Mouse (Mus musculus) heart, embryonic 15.5 days (tissue): ENCODE measurements around the gene Gm17364. TPM values are rescaled to one million over a fixed set of nuclear protein-coding genes. Genes with fewer than 3 reads are reported as not detected.

Experiments used
- ATAC-seq: fragments of 200-750 bp; cut with Nextera tagmentation; replicated peaks from 2 replicates; pipeline ENCODE4 v1.8.0; 2017; ENCODE audit warnings: low read depth, moderate TSS enrichment; ENCODE audit not compliant: insufficient number of reproducible peaks, insufficient read depth, low FRiP score
- H3K27ac ChIP-seq: fragments of 300-500 bp; sonication (generic); 2 replicates; pipeline ENCODE4 v1.5.1; 2015; ENCODE audit warnings: mild to moderate bottlenecking, inconsistent platforms
- H3K27me3 ChIP-seq: fragments of 300-500 bp; sonication (generic); 2 replicates; pipeline ENCODE4 v1.6.1; 2015; ENCODE audit warnings: inconsistent platforms
- H3K36me3 ChIP-seq: fragments of 300-500 bp; sonication (generic); 2 replicates; pipeline ENCODE4 v1.6.1; 2015; ENCODE audit warnings: mild to moderate bottlenecking, inconsistent platforms
- H3K4me1 ChIP-seq: fragments of 300-500 bp; sonication (generic); replicated peaks from 2 replicates; pipeline ENCODE4 v1.6.1; 2015; ENCODE audit warnings: inconsistent platforms
- H3K4me2 ChIP-seq: fragments of 300-500 bp; sonication (generic); 2 replicates; pipeline ENCODE4 v1.6.1; 2015; ENCODE audit warnings: inconsistent platforms, mild to moderate bottlenecking, moderate library complexity
- H3K4me3 ChIP-seq: fragments of 300-500 bp; sonication (generic); 2 replicates; pipeline ENCODE4 v1.5.1; 2015; ENCODE audit warnings: mild to moderate bottlenecking, inconsistent platforms
- H3K9ac ChIP-seq: fragments of 300-500 bp; sonication (generic); 2 replicates; pipeline ENCODE4 v1.6.1; 2015; ENCODE audit warnings: mild to moderate bottlenecking, inconsistent platforms
- H3K9me3 ChIP-seq: fragments of 300-500 bp; sonication (generic); replicated peaks from 2 replicates; pipeline ENCODE4 v1.6.1; 2016; ENCODE audit warnings: inconsistent platforms
- WGBS: fragments of 180-500 bp; shearing (Covaris S2); methylation state at CpG from one replicate; pipeline ENCODE4 v1.1.7; 2015; ENCODE audit warnings: mixed read lengths; 5-methylcytosine and 5-hydroxymethylcytosine counted together
- polyA plus RNA-seq: library from polyadenylated mRNA; unstranded; fragments of >200 nt; fragmentation: Nextera tagmentation; extraction: Ambion mirVana; gene quantifications from 2 replicates; pipeline ENCODE4 v1.2.1, GENCODE M21; 2015

The Gm17364 gene
- polyA plus RNA-seq: not detected in 2 replicates

GRCm38 (mm10) chr13:41273927-41274650, at the start of gene Gm17364:
Gene Gm17364 (minus strand): TSS chr13:41273977.
- no peaks in the 10 kb centered on the region for H3K9me3 ChIP-seq
- no peak within 1 kb of the TSS for H3K4me3 ChIP-seq
- ATAC-seq: no peak
- H3K4me2 ChIP-seq: no peak within 1 kb of the TSS
- no peak within 1 kb of the TSS for H3K9ac ChIP-seq
- no peak within 1 kb of the TSS for H3K27ac ChIP-seq
- H3K4me1 ChIP-seq: no peaks in the 10 kb centered on the region
- no peaks in the 10 kb centered on the region for H3K27me3 ChIP-seq
- WGBS: 91% methylated on average over 10 of the region's 10 CpGs
- no peaks in the 10 kb centered on the region for H3K36me3 ChIP-seq

- Histone ChIP-seq H3K9me3 (no peaks in the 10 kb centered on the region), H3K27ac (no peak overlapping the region), H3K27me3 (no peaks in the 10 kb centered on the region), H3K9ac (no peak overlapping the region), H3K36me3 (peaks cover 19% of the 10 kb centered on the region), H3K4me2 (no peak overlapping the region), H3K4me3 (no peak overlapping the region), H3K4me1 (no peaks in the 10 kb centered on the region)
- WGBS: 77% methylated on average over 3 of the region's 3 CpGs
- ATAC-seq: no peak
These were observed 47.7 kb upstream of the Gm17364 start for GRCm38 (mm10) chr13:41321433-41321832.

- H3K27ac ChIP-seq: no peak overlapping the region
- ATAC-seq: no peak
- H3K4me1 ChIP-seq: no peaks in the 10 kb centered on the region
- no peak overlapping the region for H3K9ac ChIP-seq
- H3K4me2 ChIP-seq: no peak overlapping the region
- H3K4me3 ChIP-seq: no peak overlapping the region
- peaks cover 26% of the 10 kb centered on the region for H3K36me3 ChIP-seq
- no peaks in the 10 kb centered on the region for H3K9me3 ChIP-seq
- H3K27me3 ChIP-seq: no peaks in the 10 kb centered on the region
- WGBS: 78% methylated on average over 5 of the region's 5 CpGs
These were observed 47.0 kb upstream of the Gm17364 start for GRCm38 (mm10) chr13:41320749-41321148.

- WGBS: 61% methylated on average over 10 of the region's 10 CpGs
- ATAC-seq: no peak
- H3K9ac ChIP-seq: no peak overlapping the region
- no peaks in the 10 kb centered on the region for H3K36me3 ChIP-seq
- H3K4me1 ChIP-seq: peaks cover 7% of the 10 kb centered on the region
- no peak overlapping the region for H3K4me3 ChIP-seq
- no peaks in the 10 kb centered on the region for H3K9me3 ChIP-seq
- H3K27me3 ChIP-seq: peaks cover 4% of the 10 kb centered on the region; the same call in 1 of the 2 replicates
- no peak overlapping the region for H3K27ac ChIP-seq
- 0 out of 2 replicates have a peak overlapping the region, but pooled peaks have one; percentile 15 for H3K4me2 ChIP-seq
These were observed 28.9 kb upstream of the Gm17364 start for GRCm38 (mm10) chr13:41302716-41303115.

GRCm38 (mm10) chr13:41300037-41300436, 26.3 kb upstream of the Gm17364 start:
- no peak for ATAC-seq
- Histone ChIP-seq H3K9me3 (no peaks in the 10 kb centered on the region), H3K9ac (no peak overlapping the region), H3K27me3 (peaks cover 10% of the 10 kb centered on the region), H3K4me2 (no peak overlapping the region), H3K36me3 (no peaks in the 10 kb centered on the region), H3K27ac (no peak overlapping the region), H3K4me3 (no peak overlapping the region), H3K4me1 (peaks cover 7% of the 10 kb centered on the region)
- WGBS: 37% methylated on average over 4 of the region's 4 CpGs

DNA sequence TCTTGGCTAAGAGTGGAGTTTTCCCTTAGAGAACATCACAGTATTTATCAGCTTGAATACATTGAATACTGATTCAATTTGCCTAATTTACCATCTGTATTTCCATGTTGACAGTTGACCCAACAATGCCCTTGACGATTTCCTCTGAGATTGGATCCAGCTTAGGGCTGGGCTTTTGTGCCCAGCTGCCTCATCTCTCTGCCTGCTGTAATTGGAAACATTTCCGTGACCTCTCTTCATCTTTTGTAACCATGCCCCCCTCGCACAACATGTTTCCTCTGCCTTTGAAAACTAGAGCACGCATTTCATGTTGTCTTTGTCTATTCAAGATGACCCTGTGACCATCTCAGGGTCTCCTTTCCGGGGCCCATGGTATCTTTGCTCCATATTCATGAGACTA, 25.2 kb upstream of the Gm17364 start:
- Histone ChIP-seq H3K9me3 (no peaks in the 10 kb centered on the region), H3K4me2 (no peak overlapping the region), H3K36me3 (no peaks in the 10 kb centered on the region), H3K27me3 (peaks cover 10% of the 10 kb centered on the region), H3K4me3 (no peak overlapping the region), H3K27ac (no peak overlapping the region), H3K9ac (no peak overlapping the region), H3K4me1 (peaks cover 7% of the 10 kb centered on the region)
- no peak for ATAC-seq
- 53% methylated on average over 5 of the region's 5 CpGs for WGBS

DNA sequence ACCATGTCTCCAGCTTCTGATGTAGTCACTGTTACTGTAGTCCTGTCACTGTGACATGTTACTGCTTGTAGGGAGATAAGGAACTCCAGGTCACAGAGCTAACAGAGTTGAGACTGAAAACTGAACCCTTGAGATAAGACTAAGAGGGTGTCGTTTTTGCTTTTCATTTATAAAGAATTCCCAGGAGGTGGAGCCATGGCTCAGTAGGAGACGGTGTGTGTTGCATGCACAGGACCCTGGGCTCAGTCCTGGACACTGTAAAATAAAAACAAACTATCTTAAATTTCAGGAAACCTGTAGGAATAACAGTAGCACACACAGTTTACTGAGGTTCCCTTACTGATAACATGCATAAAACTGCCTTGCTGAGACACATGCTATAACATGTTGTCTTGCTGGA, 24.8 kb upstream of the Gm17364 start:
- Histone ChIP-seq H3K27me3 (peaks cover 10% of the 10 kb centered on the region), H3K9me3 (no peaks in the 10 kb centered on the region), H3K36me3 (no peaks in the 10 kb centered on the region), H3K4me3 (no peak overlapping the region), H3K9ac (no peak overlapping the region), H3K27ac (no peak overlapping the region), H3K4me2 (no peak overlapping the region), H3K4me1 (peaks cover 7% of the 10 kb centered on the region)
- 3% methylated on average over 2 of the region's 2 CpGs for WGBS
- ATAC-seq: no peak

GRCm38 (mm10) chr13:41296396-41296795, 22.6 kb upstream of the Gm17364 start:
- WGBS: 75% methylated on average over 10 of the region's 10 CpGs
- H3K4me3 ChIP-seq: no peak overlapping the region
- ATAC-seq: no peak
- peaks cover 7% of the 10 kb centered on the region for H3K4me1 ChIP-seq
- no peak overlapping the region for H3K9ac ChIP-seq
- peaks cover 8% of the 10 kb centered on the region for H3K27me3 ChIP-seq
- H3K36me3 ChIP-seq: no peaks in the 10 kb centered on the region
- H3K4me2 ChIP-seq: no peak overlapping the region
- no peaks in the 10 kb centered on the region for H3K9me3 ChIP-seq
- no peak overlapping the region for H3K27ac ChIP-seq

- no peaks in the 10 kb centered on the region for H3K9me3 ChIP-seq
- H3K4me3 ChIP-seq: no peak overlapping the region
- 47% methylated on average over 6 of the region's 6 CpGs for WGBS
These were observed 22.1 kb upstream of the Gm17364 start for GRCm38 (mm10) chr13:41295886-41296285.

GRCm38 (mm10) chr13:41293595-41293994, 19.8 kb upstream of the Gm17364 start:
- Histone ChIP-seq H3K36me3 (no peaks in the 10 kb centered on the region), H3K27ac (no peak overlapping the region)
- WGBS: 74% methylated on average over 5 of the region's 5 CpGs

More at GRCm38 (mm10) chr13:41295886-41296285, 22.1 kb upstream of the Gm17364 start:
- no peak overlapping the region for H3K4me2 ChIP-seq
- no peak overlapping the region for H3K9ac ChIP-seq
- no peak overlapping the region for H3K27ac ChIP-seq
- H3K27me3 ChIP-seq: peaks cover 7% of the 10 kb centered on the region
- ATAC-seq: no peak
- no peaks in the 10 kb centered on the region for H3K36me3 ChIP-seq
- H3K4me1 ChIP-seq: peaks cover 7% of the 10 kb centered on the region

GRCm38 (mm10) chr13:41291466-41291974, 17.7 kb upstream of the Gm17364 start:
- no peaks in the 10 kb centered on the region for H3K36me3 ChIP-seq
- ATAC-seq: no peak
- peaks cover 2% of the 10 kb centered on the region for H3K4me1 ChIP-seq
- H3K27me3 ChIP-seq: no peaks in the 10 kb centered on the region
- no peak overlapping the region for H3K27ac ChIP-seq
- no peak overlapping the region for H3K4me2 ChIP-seq
- no peaks in the 10 kb centered on the region for H3K9me3 ChIP-seq
- H3K9ac ChIP-seq: no peak overlapping the region
- H3K4me3 ChIP-seq: no peak overlapping the region
- 81% methylated on average over 4 of the region's 4 CpGs for WGBS

More at GRCm38 (mm10) chr13:41293595-41293994, 19.8 kb upstream of the Gm17364 start:
- Histone ChIP-seq H3K4me3 (no peak overlapping the region), H3K4me1 (peaks cover 2% of the 10 kb centered on the region; the same call in 1 of the 2 replicates), H3K9ac (no peak overlapping the region), H3K4me2 (no peak overlapping the region), H3K27me3 (peaks cover 7% of the 10 kb centered on the region), H3K9me3 (no peaks in the 10 kb centered on the region)
- ATAC-seq: no peak
